Mouse (Mus musculus): ENCODE results near the gene Slc6a6. TPM values are rescaled to one million over a fixed set of nuclear protein-coding genes. Genes with fewer than 3 reads are reported as not detected.
A peak's percentile ranks its signal among the peaks of the same experiment; 100 is the strongest.

Gene Slc6a6
- total RNA-seq, 2 experiments from 2014 or later, result 85.0 to 102 TPM

GRCm38 (mm10) chr6:91693301-91693886, 9.5 kb downstream of the Slc6a6 start:
- intact Hi-C loops (cut with DNase I), result no loop called here
- DNase-seq (ENCODE audit: low spot score), result no peak

GRCm38 (mm10) chr6:91694610-91695009, 10.8 kb downstream of the Slc6a6 start:
- no peak for DNase-seq (ENCODE audit: low spot score)
- intact Hi-C loops (cut with DNase I), result no loop called here

- intact Hi-C loops (cut with DNase I), result no loop called here
- DNase-seq (ENCODE audit: low spot score), result no peak
Measured at GRCm38 (mm10) chr6:91698831-91699230, 15.0 kb downstream of the Slc6a6 start.

- intact Hi-C loops (cut with DNase I), result no loop called here
- DNase-seq (ENCODE audit: low spot score), result no peak
Measured at GRCm38 (mm10) chr6:91699482-91700200, 15.8 kb downstream of the Slc6a6 start.

- intact Hi-C loops (cut with DNase I), result no loop called here
- no peak for DNase-seq (ENCODE audit: low spot score)
Measured at GRCm38 (mm10) chr6:91700823-91701621, 17.2 kb downstream of the Slc6a6 start.

- intact Hi-C loops (cut with DNase I), result no loop called here
- no peak for DNase-seq (ENCODE audit: low spot score)
Measured at GRCm38 (mm10) chr6:91703459-91703858, 19.6 kb downstream of the Slc6a6 start.

GRCm38 (mm10) chr6:91704446-91704845, 20.6 kb downstream of the Slc6a6 start:
- intact Hi-C loops (cut with DNase I), result no loop called here
- no peak for DNase-seq (ENCODE audit: low spot score)

- intact Hi-C loops (cut with DNase I), result no loop called here
- no peak for DNase-seq (ENCODE audit: low spot score)
Measured at GRCm38 (mm10) chr6:91705651-91706050, 21.8 kb downstream of the Slc6a6 start.

GRCm38 (mm10) chr6:91706072-91706776, 22.4 kb downstream of the Slc6a6 start:
- intact Hi-C loops (cut with DNase I), result no loop called here
- no peak for DNase-seq (ENCODE audit: low spot score)

GRCm38 (mm10) chr6:91707276-91707885, 23.5 kb downstream of the Slc6a6 start:
- intact Hi-C loops (cut with DNase I), result no loop called here
- no peak for DNase-seq (ENCODE audit: low spot score)

- intact Hi-C loops (cut with DNase I), result no loop called here
- no peak for DNase-seq (ENCODE audit: low spot score)
Measured at GRCm38 (mm10) chr6:91707886-91708564, 24.2 kb downstream of the Slc6a6 start.

- no peak for DNase-seq (ENCODE audit: low spot score)
- intact Hi-C loops (cut with DNase I), result no loop called here
Measured at GRCm38 (mm10) chr6:91708919-91709318, 25.1 kb downstream of the Slc6a6 start.

- DNase-seq (ENCODE audit: low spot score), result no peak
- intact Hi-C loops (cut with DNase I), result no loop called here
Measured at GRCm38 (mm10) chr6:91710345-91710930, 26.6 kb downstream of the Slc6a6 start.

GRCm38 (mm10) chr6:91712097-91712854, 28.4 kb downstream of the Slc6a6 start:
- intact Hi-C loops (cut with DNase I), result no loop called here
- no peak for DNase-seq (ENCODE audit: low spot score)

- intact Hi-C loops (cut with DNase I), result no loop called here
- peak; percentile 42 for DNase-seq (ENCODE audit: low spot score)
Measured at GRCm38 (mm10) chr6:91712855-91713331, 29.0 kb downstream of the Slc6a6 start.

GRCm38 (mm10) chr6:91713370-91713896, 29.6 kb downstream of the Slc6a6 start:
- intact Hi-C loops (cut with DNase I), result no loop called here
- DNase-seq (ENCODE audit: low spot score), result no peak

- intact Hi-C loops (cut with DNase I), result loop anchor here (2.0 kb wide), 1 partner anchor 24 kb away; no protein-coding TSS in a partner anchor
- DNase-seq (ENCODE audit: low spot score), result peak; percentile 65
Measured at GRCm38 (mm10) chr6:91715023-91715422, 31.2 kb downstream of the Slc6a6 start.

All from heart, postnatal 25 days (tissue).